Mouse (Mus musculus) small intestine, adult 2 months (tissue): ENCODE measurements at regions not wholly inside any gene's neighbourhood (a gene's known extent, or its start where the extent isn't known, plus 50 kb on each side); places are given as distances from the start of the nearest gene placed in this dataset.

ENCODE experiments used
- CTCF ChIP-seq: fragments of 200-500 bp; IDR thresholded peaks from 2 replicates; pipeline ENCODE4 v1.5.1; 2012; ENCODE audit warnings: low read depth, mild to moderate bottlenecking, control low read depth, inconsistent platforms, low read length, moderate library complexity, mixed read lengths; ENCODE audit not compliant: insufficient replicate concordance, insufficient read length; ENCODE audit errors: extremely low read depth
- POLR2A ChIP-seq: fragments of 200-500 bp; IDR thresholded peaks from 2 replicates; pipeline ENCODE4 v1.6.1; 2012; ENCODE audit warnings: low read depth, mild to moderate bottlenecking, control low read depth, inconsistent platforms, low read length, moderate library complexity

- TF ChIP-seq CTCF, result no peak
- no peak for TF ChIP-seq POLR2A
Observed at GRCm38 (mm10) chr8:10853901-10854300, 154.4 kb downstream of the Irs2 start.
